ENCODE assay signal across 13 mouse cellular contexts in the genomic region with DNA sequence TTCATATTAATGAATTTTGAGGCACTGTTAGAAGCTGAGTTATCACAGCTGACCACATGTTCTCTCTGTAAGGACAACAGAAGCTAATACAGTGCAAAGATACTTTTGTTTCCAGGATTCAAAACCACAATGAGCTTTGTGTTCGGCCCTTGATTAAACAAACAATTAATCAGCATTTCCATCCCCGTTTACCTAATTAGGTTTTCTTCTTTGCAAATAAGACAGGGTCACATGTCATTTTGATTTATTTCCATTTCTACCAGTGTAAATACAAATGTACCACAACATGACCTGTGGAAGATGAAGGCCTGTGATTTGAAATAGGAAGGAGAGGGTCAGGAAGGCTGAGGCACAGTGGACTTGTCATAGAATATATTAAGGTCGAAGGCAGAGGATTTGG.
DNase-seq lines count a peak whose midpoint lies in the region; ATAC-seq and TF ChIP-seq lines count a peak whose summit lies in the region.
"Had no signal": no experiment of that assay in that cellular context is flagged by ENCODE, and none has a peak within 500 bp of the region (broad histone marks: within the 10 kb centered on the region; RNA-seq: fewer than 3 reads in every experiment).

No protein-coding gene starts in this region.

- H3K9ac ChIP-seq in intestine, embryonic 16.5 days (ENCODE audit: low read depth, low read length) = no peak overlapping the region
- H3K9ac ChIP-seq in intestine, postnatal 0 days (ENCODE audit: low read depth, low read length) = no peak overlapping the region
- peak overlapping the region; percentile 49; the same call in 1 of the 2 replicates for H3K9ac ChIP-seq in forebrain, embryonic 14.5 days (ENCODE audit: low read length)
- H3K9ac ChIP-seq in hindbrain, embryonic 12.5 days = no peak overlapping the region
- H3K9ac ChIP-seq in midbrain, postnatal 0 days (replicated peaks; ENCODE audit: low read length, poor library complexity, severe bottlenecking) = 0 out of 2 replicates have a peak overlapping the region, but pooled peaks have one; percentile 19
- H3K9ac ChIP-seq: intestine, embryonic 15.5 days had no signal

- no peak for ATAC-seq in intestine, embryonic 16.5 days
- ATAC-seq in intestine, postnatal 0 days = no peak
- no peak for ATAC-seq in forebrain, embryonic 14.5 days
- ATAC-seq in hindbrain, embryonic 12.5 days (ENCODE audit: low FRiP score) = peak; percentile 29; the same call in 1 of the 2 replicates
- ATAC-seq in midbrain, postnatal 0 days (ENCODE audit: low FRiP score) = no peak
- ATAC-seq: intestine, embryonic 15.5 days had no signal

- no peak overlapping the region for H3K27ac ChIP-seq in intestine, embryonic 16.5 days (ENCODE audit: low read length)
- no peak overlapping the region for H3K27ac ChIP-seq in intestine, postnatal 0 days (ENCODE audit: low read depth, low read length)
- no peak overlapping the region for H3K27ac ChIP-seq in forebrain, embryonic 14.5 days (ENCODE audit: low read depth, low read length)
- peak overlapping the region; percentile 76; the same call in 1 of the 2 replicates for H3K27ac ChIP-seq in hindbrain, embryonic 12.5 days
- H3K27ac ChIP-seq in midbrain, postnatal 0 days (ENCODE audit: low read depth, low read length) = no peak overlapping the region
- H3K27ac ChIP-seq: intestine, embryonic 15.5 days had no signal

- H3K36me3 ChIP-seq in intestine, embryonic 16.5 days (ENCODE audit: control insufficient read depth, insufficient read depth, low read length) = no peaks in the 10 kb centered on the region
- no peaks in the 10 kb centered on the region for H3K36me3 ChIP-seq in intestine, postnatal 0 days (ENCODE audit: control insufficient read depth, insufficient read depth)
- no peaks in the 10 kb centered on the region for H3K36me3 ChIP-seq in forebrain, embryonic 14.5 days (ENCODE audit: control insufficient read depth, insufficient read depth, low read length)
- H3K36me3 ChIP-seq in hindbrain, embryonic 12.5 days = no peaks in the 10 kb centered on the region
- H3K36me3 ChIP-seq in midbrain, postnatal 0 days (ENCODE audit: insufficient read depth, low read length) = no peaks in the 10 kb centered on the region
- H3K36me3 ChIP-seq: embryonic facial prominence, embryonic 10.5 days; intestine, embryonic 15.5 days had no signal

- no peaks in the 10 kb centered on the region for H3K9me3 ChIP-seq in intestine, embryonic 16.5 days (ENCODE audit: control insufficient read depth, low read length)
- no peaks in the 10 kb centered on the region for H3K9me3 ChIP-seq in intestine, postnatal 0 days (ENCODE audit: control insufficient read depth)
- H3K9me3 ChIP-seq in forebrain, embryonic 14.5 days (replicated peaks; ENCODE audit: control insufficient read depth, low read length) = no peaks in the 10 kb centered on the region
- H3K9me3 ChIP-seq in hindbrain, embryonic 12.5 days (replicated peaks) = no peaks in the 10 kb centered on the region
- H3K9me3 ChIP-seq in midbrain, postnatal 0 days (ENCODE audit: low read length) = no peaks in the 10 kb centered on the region
- H3K9me3 ChIP-seq: embryonic facial prominence, embryonic 10.5 days; intestine, embryonic 15.5 days had no signal

- WGBS in intestine, embryonic 16.5 days = 28% methylated on average over 3 of the region's 3 CpGs
- WGBS in intestine, postnatal 0 days = 35% methylated on average over 3 of the region's 3 CpGs
- 8% methylated on average over 3 of the region's 3 CpGs for WGBS in forebrain, embryonic 14.5 days
- WGBS in hindbrain, embryonic 12.5 days = 24% methylated on average over 3 of the region's 3 CpGs
- WGBS in midbrain, postnatal 0 days = 29% methylated on average over 3 of the region's 3 CpGs

- DNase-seq in forebrain, embryonic 14.5 days (ENCODE audit: low spot score) = no peak
- DNase-seq in midbrain, postnatal 0 days (ENCODE audit: low spot score) = no peak
- no peak for DNase-seq in cerebellum, adult 8-10 months
- DNase-seq in layer of hippocampus, adult 9-10 months (ENCODE audit: low spot score) = no peak
- DNase-seq: adrenal gland, adult 2 months; gastrocnemius, postnatal 25 days; spleen, adult 18-20 months; thymus, adult 18-20 months had no signal

- no peak for TF ChIP-seq CTCF in intestine, postnatal 0 days (IDR thresholded peaks at IDR 0.05; ENCODE audit: low read depth)
- TF ChIP-seq CTCF in midbrain, postnatal 0 days (IDR thresholded peaks at IDR 0.05) = no peak

- 0 out of 2 replicates have a peak overlapping the region, but pooled peaks have one; percentile 13 for H3K4me2 ChIP-seq in intestine, embryonic 16.5 days (ENCODE audit: low read depth, low read length)
- H3K4me2 ChIP-seq in intestine, postnatal 0 days (replicated peaks; ENCODE audit: low read depth) = no peak overlapping the region
- peak overlapping the region; percentile 46 for H3K4me2 ChIP-seq in forebrain, embryonic 14.5 days (ENCODE audit: low read length)
- peak overlapping the region; percentile 38 for H3K4me2 ChIP-seq in hindbrain, embryonic 12.5 days (replicated peaks)
- H3K4me2 ChIP-seq in midbrain, postnatal 0 days (ENCODE audit: low read depth, low read length, poor library complexity, severe bottlenecking) = no peak overlapping the region

- no peaks in the 10 kb centered on the region for H3K27me3 ChIP-seq in intestine, embryonic 16.5 days (replicated peaks; ENCODE audit: control insufficient read depth, insufficient read depth, low read length)
- H3K27me3 ChIP-seq in intestine, postnatal 0 days (replicated peaks; ENCODE audit: control insufficient read depth, insufficient read depth, low read length) = 0 out of 2 replicates have a peak, but pooled peaks cover 3% of the 10 kb centered on the region
- H3K27me3 ChIP-seq in forebrain, embryonic 14.5 days (replicated peaks; ENCODE audit: control insufficient read depth, insufficient read depth, low read length) = no peaks in the 10 kb centered on the region
- no peaks in the 10 kb centered on the region for H3K27me3 ChIP-seq in hindbrain, embryonic 12.5 days
- H3K27me3 ChIP-seq in midbrain, postnatal 0 days (ENCODE audit: insufficient read depth, low read length) = no peaks in the 10 kb centered on the region
- H3K27me3 ChIP-seq: intestine, embryonic 15.5 days had no signal

- H3K4me1 ChIP-seq in intestine, embryonic 16.5 days (ENCODE audit: control insufficient read depth, insufficient read depth, low read length) = 0 out of 2 replicates have a peak, but pooled peaks cover 8% of the 10 kb centered on the region
- H3K4me1 ChIP-seq in intestine, postnatal 0 days (replicated peaks; ENCODE audit: control insufficient read depth, insufficient read depth, low read length) = no peaks in the 10 kb centered on the region
- peaks cover 21% of the 10 kb centered on the region for H3K4me1 ChIP-seq in forebrain, embryonic 14.5 days (ENCODE audit: control insufficient read depth, insufficient read depth, low read length)
- H3K4me1 ChIP-seq in hindbrain, embryonic 12.5 days = peaks cover 38% of the 10 kb centered on the region
- H3K4me1 ChIP-seq in midbrain, postnatal 0 days (ENCODE audit: insufficient read depth, low read length) = peaks cover 13% of the 10 kb centered on the region

- no peak overlapping the region for H3K4me3 ChIP-seq in intestine, embryonic 16.5 days (ENCODE audit: low read length)
- no peak overlapping the region for H3K4me3 ChIP-seq in intestine, postnatal 0 days (ENCODE audit: low read depth, low read length)
- no peak overlapping the region for H3K4me3 ChIP-seq in forebrain, embryonic 14.5 days (ENCODE audit: low read depth, low read length)
- no peak overlapping the region for H3K4me3 ChIP-seq in hindbrain, embryonic 12.5 days
- H3K4me3 ChIP-seq in midbrain, postnatal 0 days (ENCODE audit: low read depth, low read length) = no peak overlapping the region
- H3K4me3 ChIP-seq: embryonic facial prominence, embryonic 10.5 days; intestine, embryonic 15.5 days had no signal

Comparison
In these comparisons a context has a peak if more than half of its experiments do, and no peak if none do; other contexts are left out.
1. H3K4me2 ChIP-seq: peak in intestine, embryonic 16.5 days (single experiment), forebrain, embryonic 14.5 days (single experiment) and hindbrain, embryonic 12.5 days (single experiment); none in intestine, postnatal 0 days (single experiment) and midbrain, postnatal 0 days (single experiment).
2. H3K9ac ChIP-seq: peak in forebrain, embryonic 14.5 days (single experiment) and midbrain, postnatal 0 days (single experiment); none in intestine, embryonic 16.5 days (single experiment), intestine, postnatal 0 days (single experiment) and hindbrain, embryonic 12.5 days (single experiment).